Mouse (Mus musculus) lung, postnatal 25 days (tissue): ENCODE measurements around the gene Tpcn1.

Experiments used
- DNase-seq: peaks from one replicate; pipeline ENCODE4 v3.0.0; 2022; ENCODE audit warnings: low spot score

The Tpcn1 gene

DNA sequence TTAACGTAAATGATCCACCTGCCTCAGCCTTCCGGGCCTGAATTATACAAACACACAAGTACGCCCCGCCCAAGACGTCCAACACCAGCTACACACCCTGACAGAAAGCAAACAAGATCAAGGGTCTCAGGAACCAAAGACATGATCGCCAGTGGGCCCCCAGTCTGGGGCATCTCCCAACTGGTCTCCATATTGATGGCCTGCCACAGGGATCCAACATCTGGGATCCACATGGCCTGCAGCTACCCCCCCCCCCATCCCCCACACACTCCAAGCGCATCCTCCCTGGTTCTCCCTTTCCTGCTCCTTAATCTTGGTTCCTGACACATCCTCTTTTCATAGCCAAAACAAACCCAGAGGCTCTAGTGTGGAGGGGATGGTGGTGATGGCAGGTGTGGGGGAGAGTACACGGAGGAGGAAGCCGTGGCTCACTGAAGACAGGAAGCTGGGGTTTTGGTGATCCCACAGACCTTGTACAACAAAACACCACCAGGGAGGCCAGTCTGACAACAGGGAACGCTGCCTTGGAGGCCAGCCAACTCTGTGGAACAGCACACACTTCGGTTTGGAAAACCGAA is 9.9 kb downstream of the Tpcn1 start:
- peak; percentile 66 for DNase-seq

DNA sequence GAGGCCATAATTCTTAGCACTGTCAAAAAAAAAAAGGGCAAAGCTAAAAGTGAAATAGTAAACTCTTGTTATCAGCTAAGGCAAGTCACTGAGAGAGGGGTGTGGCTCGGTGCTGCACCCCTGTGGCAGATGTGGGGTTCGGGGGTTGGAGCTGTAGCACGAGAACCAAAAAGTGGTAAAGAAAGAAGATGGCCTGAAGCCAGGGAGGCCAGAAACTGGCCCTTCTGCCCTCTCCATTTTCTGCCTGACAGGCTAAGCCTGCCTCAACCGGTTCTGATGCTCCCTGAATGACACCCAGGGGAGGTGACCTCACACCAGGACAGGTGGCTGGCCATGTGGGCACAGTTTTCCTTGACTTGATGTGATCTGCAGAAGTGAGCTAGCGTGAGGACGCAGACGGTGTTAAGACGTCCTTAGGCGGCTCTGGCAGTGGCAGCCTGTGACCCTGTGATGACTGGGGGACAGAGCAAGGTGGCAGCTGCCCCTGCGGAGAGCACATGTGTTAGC is 10.5 kb downstream of the Tpcn1 start:
- DNase-seq, result no peak

DNA sequence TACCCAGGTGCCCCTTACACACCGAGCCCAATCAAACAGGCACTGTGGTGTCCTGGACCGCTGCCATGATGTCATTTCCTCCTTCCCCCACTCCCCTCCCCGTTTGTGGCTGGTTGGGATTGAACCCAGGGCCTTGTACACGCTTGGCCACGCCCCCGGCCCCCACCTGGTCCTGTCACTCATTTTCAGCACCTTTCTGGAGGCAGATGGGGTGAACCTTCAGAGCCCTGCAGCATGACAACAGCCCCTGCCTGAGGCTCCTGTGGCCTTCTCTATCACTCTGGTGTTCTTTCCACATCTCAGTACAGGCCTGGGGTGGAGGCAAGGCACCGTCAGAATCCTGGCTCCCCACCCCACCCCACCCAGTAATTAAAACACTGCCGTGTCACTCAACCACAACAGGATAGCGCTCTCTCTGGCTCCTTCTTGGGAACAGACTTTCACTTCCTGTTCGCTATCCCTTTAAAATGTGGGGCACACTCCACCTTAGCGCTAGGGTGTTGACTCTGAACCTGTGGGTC is 11.6 kb downstream of the Tpcn1 start:
- DNase-seq, result no peak

DNA sequence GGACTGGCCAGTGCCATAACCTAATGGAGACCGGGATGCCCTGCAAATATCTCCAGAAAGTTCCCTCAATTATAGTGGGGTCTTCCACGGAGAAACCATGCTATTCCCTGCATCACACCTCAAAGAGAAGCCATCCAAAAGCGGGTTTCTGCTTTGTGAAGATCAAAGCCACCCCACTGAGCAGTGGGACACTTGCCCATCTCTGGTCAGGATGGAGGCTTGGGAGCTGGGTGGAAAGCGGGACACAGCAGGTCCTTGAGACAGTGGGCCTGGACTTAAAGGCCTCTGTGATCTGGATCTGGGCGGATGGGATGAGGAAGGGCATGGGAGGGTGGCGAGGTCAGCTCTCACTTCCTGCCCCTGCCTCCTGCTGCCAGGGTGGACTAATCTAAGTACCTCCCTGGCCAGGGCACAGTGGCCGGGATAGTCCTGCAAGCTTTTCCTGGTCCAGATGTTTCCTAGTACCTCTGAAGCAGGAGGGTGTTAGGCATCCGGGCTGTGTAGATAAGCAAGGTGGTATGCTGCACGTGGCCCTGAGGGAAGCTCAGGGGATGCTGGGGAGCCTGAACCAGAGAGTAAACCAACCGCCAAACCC is 13.9 kb downstream of the Tpcn1 start:
- DNase-seq, result no peak

DNA sequence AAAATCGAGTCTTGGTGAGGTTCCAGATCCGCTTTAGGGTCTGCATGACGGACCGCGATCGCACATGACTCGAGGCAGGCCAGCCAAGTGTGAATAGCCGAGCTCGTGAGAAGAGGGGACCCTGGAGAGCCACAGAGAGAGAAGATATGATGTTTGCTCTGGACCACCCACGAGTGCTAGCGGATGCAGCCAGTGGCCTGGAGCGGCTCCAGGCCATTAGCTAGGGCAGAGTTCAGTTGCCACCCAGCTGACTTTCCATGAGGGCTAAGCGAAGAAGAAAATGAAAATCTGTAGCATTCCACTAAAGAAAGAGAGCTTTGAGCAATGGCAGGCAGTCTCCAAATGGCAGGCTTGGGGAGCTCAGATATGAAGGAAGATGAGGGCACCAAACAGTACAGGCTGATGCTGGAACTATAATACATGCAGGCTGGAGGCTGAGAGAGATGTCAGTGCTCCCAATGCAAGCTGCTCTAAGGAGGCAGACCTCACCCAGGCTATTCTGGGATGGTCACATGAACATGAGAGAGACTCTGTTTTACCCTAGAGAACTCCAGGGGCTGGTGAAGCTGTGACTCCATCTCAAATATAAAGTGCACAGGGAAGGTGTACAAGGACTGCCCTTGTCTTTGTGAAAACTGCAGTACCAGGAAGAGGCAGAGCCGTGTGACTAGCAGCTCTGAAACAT is 17.3 kb downstream of the Tpcn1 start:
- no peak for DNase-seq

DNA sequence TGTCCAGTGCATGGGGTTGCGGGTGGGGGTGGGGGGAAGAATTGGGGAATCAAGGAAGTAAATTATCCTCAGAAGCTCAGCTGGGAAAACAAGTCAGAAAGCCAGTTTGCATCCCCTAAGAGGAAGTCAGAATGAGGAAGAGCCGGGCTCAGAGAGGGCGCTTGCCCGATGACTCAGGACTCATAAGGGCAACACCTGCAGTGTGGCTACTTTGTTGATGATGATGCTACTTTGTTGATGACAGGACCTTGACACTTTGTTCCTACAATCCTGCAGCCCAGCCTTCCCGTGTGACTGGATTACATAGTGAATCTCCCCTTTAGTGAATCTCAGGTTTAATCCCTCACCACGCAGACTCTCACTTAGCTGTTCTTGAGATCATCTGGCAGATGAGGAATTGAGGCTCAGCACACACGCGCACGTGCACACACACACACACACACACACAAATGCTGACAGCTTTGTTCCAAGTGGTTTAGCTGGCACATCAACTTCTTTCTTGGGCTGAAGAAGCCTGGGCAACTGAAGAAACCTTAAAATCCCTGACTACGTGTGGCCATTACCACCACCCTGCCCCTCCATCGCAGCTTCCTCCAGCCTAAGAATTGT is 18.1 kb downstream of the Tpcn1 start:
- DNase-seq, result no peak

DNA sequence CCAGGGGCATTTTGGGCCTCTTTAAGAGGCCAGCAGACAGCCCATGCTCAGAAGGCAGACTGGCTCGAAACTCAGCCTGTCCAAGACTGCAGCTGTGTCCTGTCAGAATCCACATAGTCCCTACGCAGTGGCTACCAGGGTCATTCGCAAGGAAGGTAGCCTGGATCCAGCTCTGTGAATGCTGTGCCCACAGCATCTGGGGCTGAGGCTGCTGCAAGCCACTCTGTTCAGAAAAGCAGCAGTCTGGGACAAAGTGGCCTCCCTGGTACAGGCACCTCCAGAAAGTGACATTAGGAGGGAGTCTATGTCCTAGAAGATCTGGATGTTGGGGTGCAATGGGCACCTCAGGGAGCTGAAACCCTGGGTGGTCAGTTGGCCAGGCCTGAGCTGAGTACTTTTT is 18.7 kb downstream of the Tpcn1 start:
- no peak for DNase-seq

DNA sequence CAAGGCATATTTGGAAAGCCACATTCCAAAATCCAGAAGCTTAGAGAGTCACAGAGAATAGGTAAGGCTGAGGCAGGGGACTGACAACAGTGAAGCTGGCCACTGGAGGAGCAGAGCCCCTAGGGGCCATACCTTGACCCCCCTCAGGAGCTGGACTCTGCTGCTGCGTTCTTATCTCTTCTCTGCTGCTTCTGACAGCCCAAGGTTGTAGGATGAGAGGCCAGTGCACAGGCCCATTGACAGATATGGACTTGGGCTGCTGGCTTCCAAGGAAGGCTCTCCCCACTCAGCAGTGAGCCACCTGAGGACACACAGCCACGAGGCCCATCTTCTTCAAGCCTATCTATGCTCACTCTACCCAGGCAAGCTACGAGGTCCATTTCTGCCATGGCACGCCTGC is 19.5 kb downstream of the Tpcn1 start:
- DNase-seq, result no peak

DNA sequence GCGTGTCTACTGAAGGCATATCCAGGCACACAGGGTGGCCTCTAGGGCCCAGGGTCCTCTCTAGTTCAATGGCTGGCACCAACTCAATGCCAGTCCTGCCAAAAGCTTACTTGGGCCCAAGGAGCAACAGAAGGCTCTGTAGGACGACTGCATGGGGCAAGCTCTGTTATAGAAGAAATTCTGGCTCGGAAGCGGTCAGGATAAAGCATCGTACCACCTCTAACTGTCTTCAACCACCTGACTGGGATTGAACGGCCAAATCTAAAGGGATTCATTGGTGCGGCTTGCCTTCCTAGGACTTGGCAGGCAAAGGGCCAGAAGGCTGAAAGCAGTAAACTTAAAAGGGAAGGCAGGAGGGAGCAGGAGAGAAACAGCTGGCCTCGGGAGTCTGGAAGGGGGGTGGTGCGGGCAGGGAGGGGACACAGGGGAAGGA is 20.1 kb downstream of the Tpcn1 start:
- DNase-seq, result no peak

DNA sequence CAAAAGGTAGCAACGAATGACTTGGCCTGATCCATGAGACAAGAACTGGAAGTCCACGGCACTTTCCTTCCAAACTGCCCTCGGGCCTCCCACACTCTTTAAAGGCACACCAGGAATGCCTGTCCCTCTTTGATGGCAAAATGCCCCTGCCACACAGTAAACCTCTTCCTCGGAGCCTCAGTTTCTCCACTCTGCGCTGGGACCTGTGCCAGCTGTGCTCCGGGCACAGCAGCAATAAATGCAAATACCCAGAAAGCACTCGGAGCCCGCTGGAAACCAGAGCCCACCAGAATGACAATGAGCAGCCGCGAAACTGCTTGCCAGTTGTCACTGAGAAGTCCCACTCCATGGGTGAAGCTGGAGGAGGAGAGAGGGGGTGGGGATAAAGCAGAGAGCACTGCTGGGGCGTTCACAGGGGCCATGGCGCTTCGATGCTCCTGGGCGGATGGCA is 20.7 kb downstream of the Tpcn1 start:
- no peak for DNase-seq

DNA sequence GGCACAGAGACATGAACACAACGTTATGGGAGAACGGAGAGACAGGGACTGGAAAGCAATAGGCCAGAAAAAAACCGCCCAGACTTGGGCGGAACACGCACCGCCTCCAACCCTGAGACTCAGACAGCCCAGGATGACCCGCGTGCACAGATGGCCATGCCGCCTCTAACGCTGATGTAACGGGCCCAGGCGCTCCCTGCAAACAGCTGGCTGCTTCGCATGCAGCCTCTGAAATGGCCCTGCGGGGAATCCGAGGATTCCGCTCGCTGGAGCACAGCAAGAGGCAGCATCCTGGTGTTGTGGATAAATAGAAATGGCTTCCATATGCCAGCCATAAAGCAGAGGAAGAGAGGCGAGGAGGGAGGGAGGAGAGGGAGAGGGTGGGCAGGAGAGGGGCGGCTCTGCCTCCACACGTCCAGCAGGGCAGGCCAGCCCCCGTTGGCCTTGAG is 21.2 kb downstream of the Tpcn1 start:
- peak; percentile 52 for DNase-seq

DNA sequence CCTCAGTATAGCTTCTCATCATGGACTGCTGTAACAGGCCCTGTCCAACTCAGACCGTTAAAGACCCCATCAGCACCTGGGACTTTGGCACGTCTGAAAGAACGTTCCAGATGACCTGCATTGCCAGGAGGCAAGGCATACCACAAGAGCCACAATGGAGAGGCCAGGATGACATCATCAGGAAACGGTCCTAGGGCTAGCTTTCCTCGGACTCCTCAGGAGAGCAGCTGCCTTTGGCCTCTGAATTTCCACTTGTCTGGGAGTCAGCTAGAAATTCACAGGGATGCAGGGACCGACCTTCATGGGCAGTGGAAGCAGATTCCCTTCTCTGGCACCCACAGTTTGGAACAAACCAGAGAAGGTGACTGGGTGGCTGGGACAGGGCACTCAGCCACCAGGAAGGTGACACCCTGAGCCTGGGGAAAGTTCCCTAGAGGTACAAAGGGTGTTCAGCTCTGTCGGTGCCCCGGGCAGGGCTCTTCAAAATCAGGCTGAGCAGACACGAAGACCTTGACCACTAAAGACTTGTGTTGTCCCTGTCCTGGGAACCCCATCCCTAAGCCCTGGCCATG is 21.7 kb downstream of the Tpcn1 start:
- DNase-seq, result no peak

DNA sequence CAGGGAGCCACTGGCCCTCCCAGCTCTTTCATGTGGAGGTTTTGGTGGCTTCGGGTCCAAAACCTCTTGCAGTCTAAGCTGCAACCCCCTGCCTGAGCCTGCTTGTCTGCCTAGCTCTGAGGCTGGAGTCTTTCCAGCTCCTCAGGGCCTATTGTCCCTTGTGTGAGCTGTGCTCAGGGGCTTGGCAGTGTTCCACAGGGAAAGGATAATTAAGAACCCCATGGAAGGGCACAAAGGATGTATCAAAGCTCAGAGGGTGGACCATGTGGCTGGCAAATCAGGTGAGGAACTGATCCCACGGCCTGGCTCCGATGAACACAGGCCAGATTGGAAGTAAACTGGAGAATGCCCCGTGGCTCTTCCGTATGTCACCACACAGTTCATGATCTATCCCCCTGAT is 22.4 kb downstream of the Tpcn1 start:
- no peak for DNase-seq

DNA sequence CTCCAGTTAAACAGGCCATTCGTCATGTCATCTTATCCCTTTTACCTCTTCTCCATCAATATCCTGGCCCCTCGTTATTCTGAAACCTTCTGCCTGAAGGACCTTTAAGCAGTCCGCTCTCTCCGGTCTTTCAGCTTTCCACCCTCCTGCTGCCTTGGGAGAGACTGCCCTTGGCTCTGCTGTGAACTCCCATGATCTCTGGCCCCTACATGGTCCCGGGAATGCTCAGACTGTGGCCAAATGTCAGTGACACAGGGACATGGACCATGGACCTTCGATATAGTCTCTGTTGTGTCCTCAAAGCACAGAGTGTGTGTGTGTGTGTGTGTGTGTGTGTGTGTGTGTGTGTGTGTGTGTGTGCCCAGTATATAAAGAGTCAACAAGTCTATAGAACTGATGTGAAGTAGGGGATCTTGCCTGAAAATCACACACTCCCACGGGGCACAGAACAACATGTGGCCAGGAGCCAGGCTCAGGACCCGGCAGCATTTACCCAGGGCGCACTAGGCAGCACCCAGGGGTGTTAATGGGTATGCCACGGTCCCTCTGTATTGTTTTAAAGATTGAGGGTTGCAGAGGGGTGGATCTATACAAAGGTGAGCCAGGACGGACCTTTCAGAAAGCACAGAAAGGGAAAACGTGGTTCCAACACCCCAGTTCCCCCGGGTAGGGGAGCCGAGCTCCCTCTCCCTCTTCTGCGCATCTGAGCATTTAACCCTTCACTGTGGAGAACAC is 23.1 kb downstream of the Tpcn1 start:
- no peak for DNase-seq

DNA sequence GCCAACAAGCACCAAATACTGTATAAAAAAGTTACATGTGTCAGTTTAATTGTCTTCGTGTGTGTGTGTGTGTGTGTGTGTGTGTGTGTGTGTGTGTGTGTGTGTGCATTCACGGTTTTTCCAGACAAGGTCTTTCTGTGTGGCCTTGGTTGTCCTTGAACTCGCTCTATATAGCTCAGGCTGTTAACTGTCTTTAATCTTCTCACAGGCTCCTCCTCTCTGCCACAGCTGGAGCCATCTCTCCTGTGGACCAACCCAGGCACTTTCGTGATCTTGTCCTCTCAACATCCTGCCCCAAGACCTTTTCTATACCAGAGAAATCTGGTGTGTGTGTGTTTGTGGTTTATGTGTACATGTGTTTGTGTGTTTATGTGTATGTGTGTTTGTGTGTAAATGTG is 24.6 kb downstream of the Tpcn1 start:
- no peak for DNase-seq

DNA sequence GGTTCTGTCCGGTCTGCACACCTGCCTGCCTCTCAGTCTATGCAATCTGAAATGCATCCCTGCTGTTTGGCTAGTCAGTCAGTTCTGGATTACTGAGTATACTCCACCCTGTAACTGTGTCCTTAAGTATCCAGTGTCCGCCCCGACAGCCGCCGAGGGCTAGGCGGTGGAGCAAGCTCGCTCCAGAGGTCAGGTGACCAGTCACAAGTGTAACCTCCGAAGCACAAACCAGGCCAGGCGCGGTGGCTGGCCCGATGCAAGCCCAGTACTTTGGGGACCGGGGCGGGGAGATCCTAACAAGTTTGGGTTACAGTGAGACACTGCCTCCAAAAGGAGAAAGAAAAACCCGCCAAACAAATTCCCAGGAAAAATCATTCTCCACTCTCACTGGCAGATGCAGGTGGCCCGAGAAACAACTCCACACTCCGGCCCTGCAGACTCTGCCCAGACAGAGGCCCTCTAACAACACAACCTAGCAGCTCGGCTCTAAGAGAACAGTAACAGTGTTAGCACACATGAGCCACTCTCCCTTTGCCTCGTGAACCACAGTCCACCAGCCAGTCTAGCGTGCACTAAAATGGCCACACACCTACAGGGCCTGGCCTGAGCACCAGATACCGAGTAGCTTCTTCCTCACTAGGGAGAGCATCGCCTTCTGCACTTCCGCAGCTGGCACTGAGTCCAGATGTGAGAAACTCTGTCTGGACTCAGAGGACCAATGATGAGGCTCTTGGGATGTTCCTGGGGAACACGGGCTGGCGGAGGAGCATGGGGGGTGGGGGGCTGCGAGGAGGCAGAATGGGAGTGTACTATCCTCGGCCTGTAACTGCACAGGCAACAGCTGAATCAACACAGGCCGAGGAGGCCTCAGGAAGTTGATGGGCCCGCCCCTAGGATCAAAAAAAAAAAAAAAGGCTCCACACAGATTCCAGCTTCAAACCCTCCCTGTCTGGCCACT is 25.2 kb downstream of the Tpcn1 start:
- peak; percentile 66 for DNase-seq

DNA sequence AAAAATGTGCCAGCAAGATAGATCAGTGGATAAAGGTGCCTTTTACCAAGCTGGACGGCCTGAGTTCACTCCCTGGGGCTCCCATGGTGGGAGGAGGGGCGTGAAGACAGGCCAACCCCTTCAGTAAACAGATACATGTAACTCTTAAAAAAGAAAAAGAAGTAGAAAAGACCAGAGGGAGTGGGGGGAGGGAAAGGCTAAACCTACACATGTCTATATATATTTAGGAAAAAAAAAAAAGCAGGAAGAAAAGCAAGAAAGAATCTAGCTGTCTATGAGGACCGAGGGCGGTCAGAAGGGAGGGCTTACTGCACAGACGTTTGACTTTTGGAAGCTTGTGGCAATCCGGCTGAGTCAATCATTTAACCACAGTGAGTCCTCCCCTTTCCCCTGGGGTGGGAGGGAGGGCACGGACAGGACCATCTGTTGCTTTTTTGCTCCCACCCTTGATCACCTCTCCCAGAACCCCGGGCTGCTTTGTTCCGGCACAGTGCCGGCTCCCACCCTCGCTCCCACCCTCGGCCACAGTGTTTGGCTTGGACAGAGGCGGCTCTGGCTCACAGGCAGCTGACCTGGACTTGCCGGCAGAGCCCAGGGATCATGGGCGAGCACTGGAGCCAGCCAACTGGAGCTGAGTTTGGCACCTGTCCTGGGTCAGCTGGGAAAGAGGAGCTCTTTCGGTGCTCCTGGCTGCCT is 27.7 kb downstream of the Tpcn1 start:
- peak; percentile 51 for DNase-seq

DNA sequence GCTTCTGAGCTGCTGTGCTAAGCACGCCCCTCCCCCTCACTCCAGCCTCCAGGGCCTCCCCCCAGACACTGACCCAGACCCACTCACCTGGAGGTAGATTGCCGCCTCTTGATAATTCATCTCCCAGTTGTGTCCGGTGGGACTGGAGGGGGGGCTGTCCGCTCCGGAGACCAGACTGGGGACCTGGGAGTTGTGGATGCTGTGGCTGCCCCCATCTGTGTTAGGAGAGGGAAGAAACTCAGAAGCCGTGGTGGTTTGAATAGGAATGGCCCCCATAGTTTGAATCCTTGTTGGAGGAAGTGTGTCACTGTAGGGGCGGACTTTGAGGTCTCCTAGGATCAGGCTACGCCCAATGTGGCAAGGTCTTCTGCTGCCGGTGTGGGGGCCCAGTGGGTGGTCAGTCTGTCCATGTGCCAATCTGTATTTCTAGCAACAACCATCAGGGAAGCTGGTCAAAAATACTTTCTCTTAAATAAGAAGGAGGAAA is 28.3 kb downstream of the Tpcn1 start:
- no peak for DNase-seq

DNA sequence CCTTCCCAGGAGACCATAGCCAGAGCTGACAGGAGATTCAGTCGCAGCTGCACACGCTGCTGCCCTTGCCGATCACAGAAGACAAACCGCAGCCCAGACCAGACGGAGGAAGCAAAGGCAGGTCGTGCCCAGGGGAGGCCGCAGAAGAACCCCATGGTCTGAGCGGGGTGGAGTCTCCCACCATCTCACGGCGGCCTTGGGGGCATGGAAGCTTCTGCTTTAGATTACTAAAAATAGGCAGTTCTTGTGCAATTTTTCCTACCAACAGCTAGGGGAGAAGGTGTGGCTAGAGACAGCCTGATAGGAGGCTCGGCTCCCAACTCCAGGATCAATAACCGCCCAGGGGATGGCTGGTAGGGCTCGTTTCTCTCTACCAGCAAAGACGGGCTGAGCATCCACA is 29.7 kb downstream of the Tpcn1 start:
- no peak for DNase-seq

DNA sequence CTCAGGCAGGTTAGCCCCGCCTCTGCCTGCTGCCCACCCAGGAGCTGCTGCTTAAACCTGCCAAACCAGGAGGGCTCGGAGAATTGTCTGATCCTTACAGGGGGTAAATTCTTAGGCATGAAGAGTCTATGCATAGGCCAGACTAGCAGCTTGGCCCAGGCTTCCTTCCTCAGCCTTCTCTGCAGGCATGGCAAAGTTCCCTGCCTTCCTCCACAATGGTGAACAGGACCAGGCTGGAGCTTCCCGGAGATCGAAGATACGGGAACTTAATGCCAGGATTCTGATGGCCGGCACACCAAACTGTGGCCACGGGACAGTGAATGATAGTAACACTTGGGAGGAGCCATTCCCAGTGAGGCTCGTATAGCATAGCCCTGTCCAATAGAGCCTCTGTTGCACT is 30.4 kb downstream of the Tpcn1 start:
- DNase-seq, result no peak
